Mouse (Mus musculus) cerebellum, postnatal 25 days (tissue): ENCODE measurements around the gene Npcd.
A peak's percentile ranks its signal among the peaks of the same experiment; 100 is the strongest.

Source experiments
- DNase-seq, 2 experiments: peaks; one replicate each; pipeline ENCODE4 v3.0.0; 2021; ENCODE audit warnings: mixed read lengths in 2 of 2

Npcd gene

DNA sequence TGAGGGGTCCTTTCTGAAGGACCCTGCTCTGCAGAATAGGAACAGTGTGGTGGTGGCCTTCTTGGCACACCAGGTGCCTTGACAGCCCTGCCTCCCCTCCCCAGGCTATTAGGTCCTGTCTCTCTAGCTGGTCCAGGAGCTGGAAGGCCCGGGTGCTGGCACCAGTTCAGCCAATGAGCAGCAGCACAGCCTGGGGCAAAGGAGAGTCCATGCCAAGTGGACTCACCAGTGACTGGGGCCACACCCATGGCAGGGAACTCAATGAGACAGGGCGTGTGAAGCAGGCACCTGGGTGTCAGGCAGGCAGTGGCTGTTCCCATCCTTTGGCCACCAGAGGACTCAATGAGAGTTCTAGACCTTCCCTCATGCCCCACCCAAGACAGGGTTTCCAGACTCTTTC lies 68.7 kb downstream of the Npcd start:
- peak; percentile 78 to 82 for DNase-seq

DNA sequence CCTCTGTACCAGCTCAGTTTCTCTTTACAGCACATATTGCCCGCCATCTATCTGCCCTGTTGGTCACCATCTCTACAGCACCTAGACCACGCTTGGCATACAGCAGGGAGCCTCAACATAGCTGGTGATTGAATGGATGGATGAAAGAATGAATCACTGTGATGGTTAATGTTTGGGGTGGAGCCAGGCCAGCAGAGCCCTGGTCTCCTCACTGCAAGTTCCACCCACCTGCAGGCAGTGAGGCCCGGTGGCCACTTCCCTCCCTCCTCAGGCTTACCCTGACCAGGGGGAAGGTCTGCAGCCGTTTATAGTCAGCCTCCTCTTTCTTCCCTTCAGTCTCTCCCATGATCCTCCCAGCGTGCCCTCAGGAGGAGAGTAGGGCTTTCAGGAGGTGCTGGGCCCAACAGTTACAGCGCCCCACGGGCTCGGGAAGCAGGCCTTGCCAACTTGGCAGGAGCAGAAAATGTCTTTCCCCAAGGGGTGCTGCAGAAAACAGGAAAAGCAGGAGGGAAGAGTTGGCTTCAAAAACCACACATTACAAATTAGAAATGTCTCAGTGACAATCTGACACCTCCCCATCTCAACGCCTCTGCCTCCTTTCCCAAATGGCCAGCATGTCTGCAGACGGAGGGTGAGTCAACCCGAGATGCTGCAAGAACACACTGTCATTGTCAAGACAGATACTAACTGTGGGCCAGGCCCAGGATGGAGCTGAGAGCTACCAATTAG lies 69.3 kb downstream of the Npcd start:
- DNase-seq = peak; percentile 77 to 80

DNA sequence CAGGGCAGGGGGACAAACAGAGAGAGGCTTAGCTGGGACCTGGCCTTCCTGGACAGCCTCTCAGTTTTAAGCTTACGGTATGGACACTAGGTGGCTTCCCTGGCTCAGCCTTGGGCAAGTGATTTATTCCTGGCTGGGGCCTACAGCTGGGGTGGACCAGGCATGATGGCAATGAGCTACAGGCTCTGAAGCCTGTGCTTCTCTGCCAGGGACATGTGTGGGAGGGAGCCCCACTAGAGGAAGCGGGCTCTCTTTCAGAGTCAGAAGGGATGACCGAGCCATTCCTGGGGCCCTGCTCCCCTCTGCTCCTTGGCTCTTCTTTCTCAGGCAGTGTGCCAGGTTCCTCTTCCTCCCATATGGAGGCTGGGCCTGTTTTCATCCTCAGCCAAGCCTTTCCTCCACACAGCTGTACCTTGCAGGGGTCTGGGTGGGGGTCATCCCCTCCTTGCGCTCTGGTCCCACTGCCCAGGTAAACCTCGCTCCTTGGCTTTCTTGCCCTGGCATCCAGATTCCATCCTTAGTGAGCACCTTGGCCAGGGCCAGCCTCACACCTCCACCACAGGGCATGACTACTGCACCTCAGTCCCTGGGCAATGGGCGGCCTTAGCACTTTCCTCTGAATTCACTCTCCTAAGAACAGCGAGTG lies 70.3 kb downstream of the Npcd start:
- peak; percentile 84 to 85 for DNase-seq

DNA sequence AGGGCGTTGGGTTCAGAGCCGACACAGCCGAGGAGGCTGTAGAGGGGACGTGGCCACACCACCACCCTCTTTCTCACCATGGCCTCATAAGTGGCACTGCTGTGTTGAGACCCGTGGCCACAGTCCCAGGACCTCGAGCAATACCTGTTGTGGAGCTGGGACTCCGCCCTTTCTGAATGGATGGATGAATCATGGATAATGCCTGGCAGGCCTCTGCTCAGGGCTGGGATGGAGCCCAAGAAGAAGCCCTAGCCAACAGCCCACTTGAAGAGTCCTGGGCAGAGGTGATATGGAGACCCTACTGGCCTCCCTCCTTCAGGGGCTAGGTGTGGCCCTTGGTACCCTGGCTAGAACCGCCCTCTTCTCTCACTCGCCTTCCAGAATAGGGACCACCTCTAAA lies 71.0 kb downstream of the Npcd start:
- DNase-seq = no peak

DNA sequence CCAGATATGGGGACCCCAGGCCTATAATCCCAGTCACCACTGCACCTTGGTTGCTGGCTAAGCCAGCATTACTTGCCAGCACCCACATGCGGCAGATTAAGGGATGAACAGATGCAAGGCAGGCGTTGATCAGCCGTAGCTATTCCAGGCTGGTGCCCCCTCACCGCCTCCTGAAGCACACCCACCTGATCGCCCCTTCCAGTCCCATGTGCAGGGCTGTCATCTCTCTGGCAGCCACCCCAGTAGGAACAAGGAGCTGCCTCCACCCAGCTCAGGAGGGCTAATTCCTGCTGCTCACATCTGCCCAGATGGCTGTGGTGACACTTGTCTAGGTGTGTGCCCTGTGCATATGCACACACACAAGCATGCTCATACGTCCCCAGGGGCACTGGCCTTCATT lies 73.1 kb downstream of the Npcd start:
- DNase-seq = no peak

DNA sequence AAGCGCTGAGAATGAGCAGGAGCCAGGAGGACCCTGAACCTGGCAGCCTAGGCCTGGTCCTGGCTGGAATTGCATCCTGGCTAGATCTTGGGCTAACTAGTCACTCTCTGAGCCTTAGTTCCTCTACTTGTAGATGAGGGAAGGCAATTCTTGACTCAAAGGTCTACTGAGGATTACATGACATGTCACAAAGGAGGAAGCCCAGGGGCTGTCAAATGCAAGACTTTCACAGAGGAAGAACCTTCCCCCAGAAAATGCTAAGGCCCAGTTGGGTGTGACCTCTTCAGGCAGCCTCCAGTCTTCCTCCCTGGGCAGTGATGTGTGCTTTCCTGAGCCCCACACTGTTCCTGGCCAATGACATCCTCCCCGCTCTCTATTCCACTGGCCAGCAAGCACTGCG lies 76.9 kb downstream of the Npcd start:
- DNase-seq = no peak

DNA sequence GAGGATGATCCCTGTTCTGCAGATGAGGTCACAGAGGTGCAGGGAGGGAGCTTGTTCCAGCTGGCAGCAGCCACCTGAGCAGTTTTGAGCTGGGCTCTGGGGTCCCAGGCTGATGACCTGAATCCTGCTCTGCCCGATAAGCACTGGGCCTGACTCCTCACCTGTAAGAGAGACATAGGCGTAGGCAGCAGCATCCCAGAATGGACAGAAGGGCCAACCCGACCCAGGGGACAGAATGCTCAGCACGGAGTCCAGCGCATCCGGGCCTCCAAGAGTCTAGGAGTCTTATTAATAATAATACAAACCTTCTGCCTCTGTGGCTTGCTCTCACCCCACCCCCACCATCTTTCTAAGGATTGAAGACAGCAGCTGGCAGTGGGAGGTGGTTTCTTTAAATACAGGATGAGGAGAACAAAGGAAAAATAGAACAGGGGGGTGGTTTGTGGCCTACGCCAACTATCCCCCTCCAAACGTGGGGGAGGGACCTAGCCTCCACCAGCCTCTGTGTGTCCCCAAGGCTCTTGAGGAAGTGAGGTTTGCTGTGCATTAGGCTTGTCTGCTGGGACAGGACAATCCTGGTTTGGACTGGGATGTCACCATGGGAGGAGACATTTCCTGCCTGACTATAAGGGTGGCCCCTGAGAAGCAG lies 77.9 kb downstream of the Npcd start:
- DNase-seq = no peak

DNA sequence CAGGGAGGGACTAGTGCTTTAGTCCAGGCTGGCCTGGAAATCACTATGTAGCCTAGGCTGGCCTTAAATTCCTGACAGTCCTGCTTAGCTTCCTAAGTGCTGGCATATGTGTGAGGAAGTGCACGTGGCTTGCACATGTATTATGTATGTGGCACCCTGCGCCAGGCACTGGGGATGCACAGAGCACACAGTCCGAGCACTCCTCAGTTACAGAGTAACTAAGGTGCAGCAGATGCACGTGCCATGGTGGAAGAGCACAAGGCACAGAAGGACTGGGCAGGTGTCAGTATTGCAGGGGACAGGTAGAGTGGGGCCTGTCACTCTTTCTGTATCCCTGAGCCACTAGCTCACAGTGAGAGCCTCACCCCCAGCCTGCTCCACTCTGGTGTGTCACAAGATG lies 78.9 kb downstream of the Npcd start:
- no peak for DNase-seq

DNA sequence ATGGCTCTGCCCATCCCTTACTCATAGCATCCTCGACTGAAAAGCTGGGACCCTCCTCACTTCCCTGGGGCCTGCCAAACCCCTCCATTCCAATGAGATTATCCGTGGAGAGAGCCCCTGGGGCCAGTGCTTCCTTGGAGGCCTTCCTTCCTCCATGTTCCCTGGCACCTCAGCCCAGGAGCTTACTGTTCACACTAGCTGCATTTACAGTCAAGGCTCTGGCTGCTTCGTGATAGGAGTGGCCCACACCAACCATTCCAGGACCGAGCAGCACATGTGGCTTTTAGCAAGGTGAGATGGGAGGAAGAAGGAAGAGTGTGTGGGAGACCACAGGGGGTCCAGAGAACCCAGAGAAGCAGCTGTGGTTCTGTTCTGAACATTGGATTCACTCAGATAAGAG lies 80.2 kb downstream of the Npcd start:
- no peak for DNase-seq

DNA sequence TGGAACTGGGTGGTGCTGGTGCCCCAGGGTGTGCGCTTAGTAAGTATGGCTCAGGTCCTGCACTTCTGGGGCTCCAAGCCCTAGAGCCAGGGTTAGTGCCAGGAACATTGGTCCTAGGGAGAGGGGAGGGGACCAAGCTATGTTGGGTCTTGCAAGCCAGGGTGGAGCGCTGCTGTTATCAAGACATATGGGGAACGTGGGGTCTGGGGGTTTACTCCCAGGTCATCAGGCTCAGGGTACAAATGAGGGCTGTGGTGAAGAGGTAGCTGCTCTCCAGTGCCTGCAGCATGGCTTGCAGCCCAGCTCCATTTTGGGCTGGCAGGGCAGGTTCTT lies 80.7 kb downstream of the Npcd start:
- no peak for DNase-seq

DNA sequence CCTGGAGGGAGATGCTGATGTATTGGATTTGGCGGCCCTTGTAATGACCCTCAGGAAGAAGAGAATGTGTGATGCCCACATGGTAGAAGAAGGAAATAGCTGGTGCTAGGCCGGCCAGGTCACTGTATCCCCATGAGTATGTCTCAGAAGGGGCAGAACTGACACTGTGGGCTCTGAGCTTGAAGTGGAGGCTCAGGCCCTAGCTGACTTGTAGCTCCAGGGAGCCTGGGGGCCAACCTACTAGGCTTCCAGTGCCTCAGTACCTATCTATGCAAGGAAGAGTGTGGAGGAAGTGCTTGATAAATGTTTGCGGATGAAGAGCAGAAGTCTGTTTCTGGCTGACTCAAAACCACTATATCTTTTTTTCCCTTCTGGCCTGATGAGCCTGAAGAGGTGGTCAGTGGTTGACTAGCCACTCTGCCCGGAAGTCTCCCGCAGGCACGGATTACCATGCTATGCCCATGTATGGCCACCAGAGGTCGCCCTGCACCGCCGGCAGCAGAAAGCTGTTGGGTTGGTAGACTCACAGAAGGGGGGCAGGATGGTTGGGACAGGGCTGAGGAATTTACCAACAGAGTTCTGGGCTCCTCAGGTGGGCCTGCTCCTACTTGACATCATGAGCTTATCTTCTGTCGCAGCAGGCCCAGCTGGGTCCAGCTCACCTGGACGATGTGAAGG lies 81.2 kb downstream of the Npcd start:
- DNase-seq = peak; percentile 88

DNA sequence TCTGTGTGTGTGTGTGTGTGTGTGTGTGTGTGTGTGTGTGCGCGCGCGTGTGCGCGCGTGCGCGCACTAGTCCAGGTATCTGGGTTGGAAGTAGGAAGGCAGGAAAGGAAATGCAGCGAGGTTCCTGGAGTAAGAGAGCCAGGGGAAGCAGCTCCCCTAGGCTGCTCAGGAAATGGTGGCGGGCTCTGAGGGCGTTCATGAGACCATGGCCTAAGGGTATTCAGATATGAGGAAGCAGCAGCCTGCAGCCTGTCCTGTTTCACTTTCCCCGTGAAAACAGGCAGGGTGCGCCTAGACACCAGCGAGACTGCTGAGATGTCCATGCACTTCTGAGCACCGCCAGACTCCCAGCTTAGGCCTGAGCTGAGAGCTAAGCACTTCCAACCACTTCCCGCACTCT lies 82.3 kb downstream of the Npcd start:
- DNase-seq = no peak

DNA sequence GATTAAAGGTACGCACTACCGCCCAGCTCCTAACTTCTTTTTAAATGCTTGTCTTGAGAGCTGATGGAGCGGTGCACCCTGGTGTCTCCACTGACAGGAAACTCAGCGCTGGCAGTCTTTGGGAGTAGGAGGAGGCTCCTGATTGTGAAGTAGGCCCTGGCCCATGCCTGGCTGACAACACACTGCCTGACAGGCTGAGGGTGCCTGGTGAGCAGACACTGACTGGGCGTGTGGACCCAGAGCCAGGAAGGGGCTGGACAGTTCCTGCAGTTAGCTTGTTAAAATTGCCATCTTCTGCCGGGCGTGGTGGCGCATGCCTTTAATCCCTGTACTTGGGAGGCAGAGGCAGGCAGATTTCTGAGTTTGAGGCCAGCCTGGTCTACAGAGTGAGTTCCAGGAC lies 83.8 kb downstream of the Npcd start:
- DNase-seq = no peak

DNA sequence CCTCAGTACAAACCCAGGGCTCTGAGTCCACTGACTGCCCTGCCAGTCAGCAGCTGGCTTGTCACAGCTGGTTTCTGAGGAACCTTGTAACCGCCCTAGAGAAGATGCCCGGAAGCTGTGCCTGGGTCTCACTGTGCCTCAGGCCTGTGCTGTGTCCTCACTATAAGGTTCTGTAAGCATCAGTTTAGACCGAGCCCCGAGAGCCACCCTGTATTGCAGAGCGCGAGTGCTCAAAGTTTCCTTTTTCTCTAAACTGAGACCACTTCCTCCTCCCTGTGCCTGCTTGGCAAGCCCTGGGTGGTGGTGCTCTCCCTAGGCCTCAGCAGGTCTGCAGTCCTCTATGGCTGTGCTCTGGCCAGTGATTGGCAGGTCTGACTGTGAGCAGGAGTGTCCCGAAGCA lies 84.9 kb downstream of the Npcd start:
- DNase-seq = no peak

DNA sequence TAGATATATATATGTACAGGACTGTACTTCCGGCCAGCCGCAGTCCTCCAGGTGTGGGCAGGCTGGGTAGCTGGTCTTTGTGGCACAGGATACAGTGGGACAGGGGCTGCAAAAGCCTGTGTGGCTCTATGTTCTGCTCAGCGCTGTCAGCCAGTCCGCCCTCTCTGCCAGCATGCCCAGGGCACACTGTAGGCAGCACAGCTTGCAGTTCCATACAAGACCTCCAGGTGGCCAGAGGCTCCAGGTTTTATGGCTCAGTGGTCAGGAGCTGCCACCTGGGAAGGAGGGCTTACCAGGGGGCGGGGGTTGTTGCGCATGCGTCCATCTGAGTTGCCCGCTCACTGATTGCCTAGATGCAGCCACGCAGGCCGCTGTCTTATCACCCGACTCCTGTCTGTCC lies 86.0 kb downstream of the Npcd start:
- DNase-seq = peak; percentile 58 to 67

DNA sequence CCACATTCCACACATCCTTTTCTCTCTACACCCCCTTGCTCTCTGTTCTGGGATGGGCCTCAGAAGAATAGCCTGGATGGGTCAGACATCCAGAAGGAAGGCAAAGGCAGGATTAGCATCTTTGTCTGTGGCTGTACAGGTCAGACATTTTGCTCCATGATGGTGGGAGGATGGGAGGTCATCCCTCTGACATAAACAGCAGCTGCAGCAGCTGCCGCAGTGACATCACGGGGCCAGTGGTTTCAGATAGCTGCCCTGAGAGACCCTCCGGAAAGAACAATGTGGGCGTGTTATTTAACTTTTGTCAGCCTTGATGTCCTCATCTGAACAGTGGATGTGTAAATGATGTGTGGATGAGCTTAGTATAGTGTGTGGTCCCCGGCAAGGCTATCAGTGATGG lies 88.2 kb downstream of the Npcd start:
- no peak for DNase-seq

DNA sequence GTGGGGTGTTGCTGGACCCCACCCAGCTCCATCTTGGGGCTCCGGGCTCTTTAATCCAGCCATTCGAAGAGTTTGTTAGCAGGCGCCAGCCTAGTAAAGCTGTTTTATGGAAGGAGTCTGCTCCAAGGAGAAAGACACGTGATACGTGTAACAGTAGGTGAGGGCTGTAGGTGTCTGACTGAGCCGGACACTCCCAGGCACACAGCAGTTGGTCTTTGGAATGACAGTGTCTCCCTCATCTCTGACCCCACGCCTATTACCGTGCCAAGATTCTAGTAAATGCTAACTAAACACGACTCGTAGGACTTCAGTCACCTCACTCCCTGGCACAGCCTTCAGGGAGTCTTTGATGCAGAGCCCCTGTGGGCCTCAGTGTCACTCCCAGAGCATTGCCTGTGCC lies 88.7 kb downstream of the Npcd start:
- DNase-seq = no peak

DNA sequence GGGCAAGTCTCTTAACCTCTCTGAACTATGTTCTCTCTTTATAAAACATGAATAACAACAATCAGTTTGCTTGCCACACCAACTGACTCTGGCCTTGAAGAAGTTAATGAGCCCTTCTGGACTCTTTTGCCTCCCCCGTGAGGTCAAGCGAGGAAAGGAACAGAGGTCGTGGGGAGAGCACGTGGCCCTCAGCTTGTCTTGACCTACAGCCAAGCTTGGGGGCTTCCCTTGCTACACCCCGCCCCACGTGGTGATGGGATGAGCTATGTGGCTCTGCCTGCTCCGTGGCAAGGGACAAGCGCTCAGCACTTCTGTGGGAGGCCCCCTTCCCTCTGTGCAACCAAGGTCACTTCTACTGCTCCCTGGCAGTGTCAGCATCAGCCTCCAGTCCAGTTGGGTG lies 89.3 kb downstream of the Npcd start:
- no peak for DNase-seq

DNA sequence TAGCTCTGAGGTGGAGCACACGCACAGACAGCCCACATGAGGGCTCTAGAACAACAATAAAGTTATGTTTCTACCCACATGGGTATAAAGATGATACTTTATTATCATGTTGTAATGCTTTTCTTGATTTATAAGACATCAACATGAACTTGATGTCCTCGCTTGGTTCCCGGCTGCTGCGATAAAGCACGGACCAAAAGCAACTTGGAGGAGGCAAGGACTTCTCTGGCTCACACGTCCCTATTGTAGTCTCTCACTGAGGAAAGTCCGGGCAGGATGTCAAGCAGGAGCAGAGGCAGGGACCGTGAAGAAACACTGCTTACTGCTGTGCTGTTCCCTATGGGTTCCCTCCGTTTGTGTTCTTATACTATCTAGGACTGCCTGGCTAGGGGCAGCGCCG lies 90.0 kb downstream of the Npcd start:
- peak in 1 of 2 experiments; percentile 6 for DNase-seq

DNA sequence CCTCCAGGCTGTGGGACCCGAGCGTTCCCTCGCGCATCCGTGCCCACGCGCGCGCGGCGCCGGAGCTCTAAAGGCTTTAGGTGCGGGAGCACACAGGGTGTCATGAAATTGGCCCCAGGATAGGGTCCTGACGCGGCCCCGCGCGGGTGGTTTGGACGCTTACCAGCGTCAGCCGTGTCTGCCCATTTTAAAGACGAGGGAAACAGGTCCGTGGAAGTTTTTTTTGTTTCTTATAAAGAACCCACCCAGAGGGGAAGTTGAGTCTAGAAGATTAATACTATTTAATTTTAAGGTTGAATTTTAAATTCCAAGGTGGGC lies 91.4 kb downstream of the Npcd start:
- DNase-seq = no peak

DNA sequence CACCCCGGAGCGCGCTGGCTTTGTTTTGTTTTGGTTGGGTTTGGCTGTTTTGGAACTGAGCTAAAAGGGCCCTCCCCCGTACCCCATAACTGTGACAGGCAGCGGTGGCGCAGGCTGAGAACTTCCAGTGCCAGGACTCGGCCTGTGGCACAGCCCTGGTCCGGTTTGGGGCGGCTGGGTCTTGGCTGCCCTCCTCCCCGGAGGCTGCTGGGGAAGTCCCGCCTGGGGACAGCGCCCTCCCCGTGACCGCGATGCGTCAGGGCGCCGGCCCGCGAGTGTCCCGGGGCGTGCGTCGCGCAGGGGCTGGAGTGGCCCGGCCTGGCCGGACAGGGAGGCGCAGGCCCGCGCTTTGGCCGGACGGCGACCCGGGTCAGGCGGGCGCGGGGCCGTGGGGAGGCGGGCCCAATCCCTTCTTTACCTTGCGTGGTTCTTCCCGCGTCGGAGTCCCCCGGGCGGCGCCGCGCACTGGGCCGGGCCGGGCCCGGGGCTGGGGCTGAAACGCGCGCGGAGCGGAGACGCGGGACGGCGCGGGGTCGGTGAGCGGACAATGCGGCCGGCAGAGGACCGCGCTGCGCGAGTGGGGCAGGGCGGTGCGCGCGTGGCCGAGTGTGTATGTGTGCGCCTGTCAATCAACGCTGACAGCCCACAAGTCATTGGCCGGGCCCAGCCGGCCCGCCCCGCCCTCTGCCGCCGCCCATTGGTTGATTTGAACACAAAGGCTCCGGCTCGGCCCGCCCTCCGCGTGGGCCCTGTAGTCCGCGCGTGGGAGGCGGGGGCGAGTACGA lies 91.9 kb downstream of the Npcd start, which contains the start of gene Sun2:
Gene Sun2 (minus strand): TSS at position 616 of the 785 bp plus-strand sequence.
- peak; percentile 96 to 98 for DNase-seq

DNA sequence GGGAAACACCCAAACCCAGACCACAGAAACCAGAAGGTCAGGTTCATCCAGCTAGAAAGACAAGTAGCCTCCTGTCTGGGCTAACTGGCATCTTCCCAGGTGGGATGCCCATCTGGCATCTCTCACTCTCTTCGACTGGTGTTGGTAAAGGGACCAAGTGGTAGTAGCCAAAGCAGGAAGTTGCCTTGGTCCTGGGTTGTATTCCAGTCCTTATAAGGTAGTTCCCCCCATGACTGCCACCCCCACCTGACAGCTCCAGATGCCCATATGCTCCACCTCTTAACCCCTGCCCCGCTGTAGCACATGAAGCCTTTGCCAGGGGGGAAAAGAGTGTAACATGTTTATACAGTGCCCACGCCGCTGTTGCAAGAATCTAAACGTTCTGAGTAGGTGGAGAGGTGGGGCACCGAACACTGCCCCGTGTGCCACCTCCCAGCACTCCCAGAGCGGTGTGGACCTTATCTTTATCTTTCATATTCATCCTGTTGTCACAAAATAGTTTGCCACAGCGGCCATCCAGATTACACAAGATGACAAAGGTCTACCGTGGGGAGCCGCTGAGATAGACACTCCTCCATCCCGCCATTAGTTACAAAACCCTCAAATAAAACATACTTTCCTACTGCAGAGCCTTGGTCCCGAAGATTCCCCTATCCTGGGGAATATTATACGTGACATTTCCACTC lies 92.7 kb downstream of the Npcd start:
- peak; percentile 33 to 57 for DNase-seq

DNA sequence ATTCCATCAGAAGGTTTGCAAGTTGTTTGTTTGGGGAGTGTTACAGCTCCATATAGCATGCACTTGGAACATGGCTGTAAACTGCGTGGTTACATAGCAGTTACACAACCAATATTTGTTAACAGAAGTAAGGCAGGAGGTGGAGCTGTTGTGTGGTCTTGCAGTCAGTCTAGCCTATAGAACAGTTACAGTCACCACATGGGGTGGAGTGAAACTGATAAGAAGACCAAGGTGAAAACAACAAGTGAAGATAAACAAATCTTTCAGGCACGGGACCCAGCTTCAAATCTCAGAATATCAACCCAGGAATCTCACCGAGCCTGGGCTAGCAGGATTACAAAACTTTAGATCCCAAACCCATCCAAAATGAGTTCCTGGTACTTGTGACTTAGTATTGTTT lies 93.3 kb downstream of the Npcd start:
- no peak for DNase-seq
